Mouse (Mus musculus) forebrain, embryonic 13.5 days (tissue): ENCODE measurements at regions not wholly inside any gene's neighbourhood (a gene's known extent, or its start where the extent isn't known, plus 50 kb on each side); places are given as distances from the start of the nearest gene placed in this dataset.

ENCODE experiments used
- ATAC-seq: fragments of 200-750 bp; cut with Nextera tagmentation; 2 replicates; pipeline ENCODE4 v1.8.0; 2017
- H3K27ac ChIP-seq: fragments of 300-500 bp; sonication (generic); 2 replicates; pipeline ENCODE4 v1.5.1; 2015; ENCODE audit warnings: inconsistent platforms, mild to moderate bottlenecking, moderate library complexity
- H3K27me3 ChIP-seq: fragments of 300-500 bp; sonication (generic); 2 replicates; pipeline ENCODE4 v1.6.1; 2015; ENCODE audit warnings: mild to moderate bottlenecking, inconsistent platforms
- H3K36me3 ChIP-seq: fragments of 300-500 bp; sonication (generic); 2 replicates; pipeline ENCODE4 v1.6.1; 2015; ENCODE audit warnings: mild to moderate bottlenecking, inconsistent platforms; ENCODE audit not compliant: poor library complexity, severe bottlenecking
- H3K4me1 ChIP-seq: fragments of 300-500 bp; sonication (generic); 2 replicates; pipeline ENCODE4 v1.6.1; 2015; ENCODE audit warnings: inconsistent platforms
- H3K4me2 ChIP-seq: fragments of 300-500 bp; sonication (generic); 2 replicates; pipeline ENCODE4 v1.6.1; 2015; ENCODE audit warnings: inconsistent platforms, mild to moderate bottlenecking, moderate library complexity
- H3K4me3 ChIP-seq: fragments of 300-500 bp; sonication (generic); 2 replicates; pipeline ENCODE4 v1.5.1; 2015; ENCODE audit warnings: mild to moderate bottlenecking, inconsistent platforms
- H3K9ac ChIP-seq: fragments of 300-500 bp; sonication (generic); 2 replicates; pipeline ENCODE4 v1.6.1; 2015; ENCODE audit warnings: mild to moderate bottlenecking, inconsistent platforms
- H3K9me3 ChIP-seq: fragments of 300-500 bp; sonication (generic); replicated peaks from 2 replicates; pipeline ENCODE4 v1.6.1; 2016; ENCODE audit warnings: inconsistent platforms
- WGBS: fragments of 180-500 bp; shearing (Covaris S2); methylation state at CpG from one replicate; pipeline ENCODE4 v1.1.7; 2015; 5-methylcytosine and 5-hydroxymethylcytosine counted together

- WGBS: 38% methylated on average over 3 of the region's 3 CpGs
- Histone ChIP-seq H3K27me3 (no peaks in the 10 kb centered on the region), H3K4me3 (no peak overlapping the region), H3K4me1 (no peaks in the 10 kb centered on the region), H3K27ac (no peak overlapping the region), H3K4me2 (no peak overlapping the region), H3K36me3 (no peaks in the 10 kb centered on the region), H3K9me3 (peaks cover 8% of the 10 kb centered on the region), H3K9ac (no peak overlapping the region)
- no peak for ATAC-seq
These were observed 99.8 kb downstream of the Olfm4 start for GRCm38 (mm10) chr14:80083724-80084123.

- Histone ChIP-seq H3K36me3 (no peaks in the 10 kb centered on the region), H3K27ac (no peak overlapping the region), H3K9ac (no peak overlapping the region), H3K4me2 (no peak overlapping the region), H3K27me3 (no peaks in the 10 kb centered on the region), H3K9me3 (no peaks in the 10 kb centered on the region), H3K4me3 (no peak overlapping the region), H3K4me1 (0 out of 2 replicates have a peak, but pooled peaks cover 3% of the 10 kb centered on the region)
- ATAC-seq: no peak
- 7% methylated on average over 1 of the region's 1 CpGs for WGBS
These were observed 113.4 kb downstream of the Olfm4 start for GRCm38 (mm10) chr14:80097238-80097637.

- Histone ChIP-seq H3K27ac (no peak overlapping the region), H3K27me3 (no peaks in the 10 kb centered on the region), H3K4me3 (no peak overlapping the region), H3K4me2 (no peak overlapping the region), H3K9ac (no peak overlapping the region), H3K36me3 (no peaks in the 10 kb centered on the region), H3K4me1 (no peaks in the 10 kb centered on the region), H3K9me3 (no peaks in the 10 kb centered on the region)
- ATAC-seq: no peak
- 79% methylated on average over 6 of the region's 6 CpGs for WGBS
These were observed 129.3 kb downstream of the Olfm4 start for GRCm38 (mm10) chr14:80113115-80113687.

- Histone ChIP-seq H3K4me1 (no peaks in the 10 kb centered on the region), H3K27me3 (no peaks in the 10 kb centered on the region)
These were observed 130.4 kb downstream of the Olfm4 start for GRCm38 (mm10) chr14:80114326-80114725.

GRCm38 (mm10) chr14:80125156-80125555 is 141.3 kb downstream of the Olfm4 start:
- Histone ChIP-seq H3K9me3 (0 out of 2 replicates have a peak, but pooled peaks cover 4% of the 10 kb centered on the region), H3K4me3 (no peak overlapping the region), H3K4me2 (no peak overlapping the region), H3K36me3 (no peaks in the 10 kb centered on the region), H3K27ac (no peak overlapping the region), H3K9ac (no peak overlapping the region), H3K27me3 (no peaks in the 10 kb centered on the region), H3K4me1 (no peaks in the 10 kb centered on the region)
- 82% methylated on average over 4 of the region's 4 CpGs for WGBS
- ATAC-seq: no peak

More at GRCm38 (mm10) chr14:80114326-80114725, 130.4 kb downstream of the Olfm4 start:
- Histone ChIP-seq H3K9ac (no peak overlapping the region), H3K4me3 (no peak overlapping the region), H3K36me3 (no peaks in the 10 kb centered on the region), H3K9me3 (no peaks in the 10 kb centered on the region), H3K4me2 (no peak overlapping the region), H3K27ac (no peak overlapping the region)
- ATAC-seq: no peak

- H3K9me3 ChIP-seq: no peaks in the 10 kb centered on the region
- WGBS: 94% methylated on average over 2 of the region's 2 CpGs
- no peaks in the 10 kb centered on the region for H3K36me3 ChIP-seq
- H3K27me3 ChIP-seq: no peaks in the 10 kb centered on the region
- H3K27ac ChIP-seq: no peak overlapping the region
- H3K4me1 ChIP-seq: no peaks in the 10 kb centered on the region
- H3K4me2 ChIP-seq: no peak overlapping the region
- no peak overlapping the region for H3K9ac ChIP-seq
- ATAC-seq: no peak
- H3K4me3 ChIP-seq: no peak overlapping the region
These were observed 144.3 kb downstream of the Olfm4 start for GRCm38 (mm10) chr14:80128181-80128580.

GRCm38 (mm10) chr14:80137541-80137940 is 153.7 kb downstream of the Olfm4 start:
- H3K36me3 ChIP-seq: no peaks in the 10 kb centered on the region
- no peaks in the 10 kb centered on the region for H3K27me3 ChIP-seq
- H3K4me1 ChIP-seq: peaks cover 24% of the 10 kb centered on the region
- no peak overlapping the region for H3K4me2 ChIP-seq
- peak overlapping the region; percentile 28; the same call in 1 of the 2 replicates for H3K27ac ChIP-seq
- H3K9me3 ChIP-seq: no peaks in the 10 kb centered on the region
- no peak overlapping the region for H3K9ac ChIP-seq
- WGBS: 36% methylated on average over 5 of the region's 5 CpGs
- no peak overlapping the region for H3K4me3 ChIP-seq
- no peak for ATAC-seq

- H3K36me3 ChIP-seq: no peaks in the 10 kb centered on the region
- no peaks in the 10 kb centered on the region for H3K27me3 ChIP-seq
- peaks cover 24% of the 10 kb centered on the region for H3K4me1 ChIP-seq
- no peak overlapping the region for H3K9ac ChIP-seq
- ATAC-seq: peak; percentile 88
- 0 out of 2 replicates have a peak overlapping the region, but pooled peaks have one; percentile 15 for H3K4me2 ChIP-seq
- no peaks in the 10 kb centered on the region for H3K9me3 ChIP-seq
- WGBS: 2% methylated on average over 6 of the region's 6 CpGs
- H3K4me3 ChIP-seq: no peak overlapping the region
- peak overlapping the region; percentile 77 for H3K27ac ChIP-seq
These were observed 155.3 kb downstream of the Olfm4 start for GRCm38 (mm10) chr14:80138991-80139791.

- ATAC-seq: no peak
These were observed 173.1 kb downstream of the Olfm4 start for GRCm38 (mm10) chr14:80157002-80157401.

GRCm38 (mm10) chr14:80169211-80169610 is 185.3 kb downstream of the Olfm4 start:
- Histone ChIP-seq H3K9ac (no peak overlapping the region), H3K4me3 (no peak overlapping the region), H3K9me3 (no peaks in the 10 kb centered on the region), H3K4me1 (peaks cover 31% of the 10 kb centered on the region), H3K4me2 (no peak overlapping the region), H3K27me3 (no peaks in the 10 kb centered on the region), H3K36me3 (no peaks in the 10 kb centered on the region), H3K27ac (no peak overlapping the region)
- WGBS: 2% methylated on average over 1 of the region's 1 CpGs
- ATAC-seq: no peak

More at GRCm38 (mm10) chr14:80157002-80157401, 173.1 kb downstream of the Olfm4 start:
- 52% methylated on average over 6 of the region's 6 CpGs for WGBS
- no peaks in the 10 kb centered on the region for H3K9me3 ChIP-seq
- H3K4me2 ChIP-seq: no peak overlapping the region
- H3K27me3 ChIP-seq: no peaks in the 10 kb centered on the region
- H3K4me3 ChIP-seq: no peak overlapping the region
- H3K9ac ChIP-seq: no peak overlapping the region
- no peaks in the 10 kb centered on the region for H3K36me3 ChIP-seq
- H3K4me1 ChIP-seq: no peaks in the 10 kb centered on the region
- no peak overlapping the region for H3K27ac ChIP-seq

- Histone ChIP-seq H3K27me3 (no peaks in the 10 kb centered on the region), H3K9ac (no peak overlapping the region), H3K4me3 (no peak overlapping the region; the same call in none of the 2 replicates), H3K36me3 (no peaks in the 10 kb centered on the region), H3K27ac (peak overlapping the region; percentile 11), H3K9me3 (no peaks in the 10 kb centered on the region), H3K4me2 (peak overlapping the region; percentile 39), H3K4me1 (peaks cover 31% of the 10 kb centered on the region)
- under 1% methylated on average over 11 of the region's 11 CpGs for WGBS
- ATAC-seq: peak; percentile 55; the same call in 1 of the 2 replicates
These were observed 186.7 kb downstream of the Olfm4 start for GRCm38 (mm10) chr14:80170450-80171180.
